Mouse (Mus musculus) testis, postnatal 14 days (tissue): ENCODE measurements around the gene Nrl.

Source experiments
- DNase-seq: peaks from one replicate; pipeline ENCODE4 v3.0.0; 2021; ENCODE audit warnings: low spot score

Gene Nrl

DNA sequence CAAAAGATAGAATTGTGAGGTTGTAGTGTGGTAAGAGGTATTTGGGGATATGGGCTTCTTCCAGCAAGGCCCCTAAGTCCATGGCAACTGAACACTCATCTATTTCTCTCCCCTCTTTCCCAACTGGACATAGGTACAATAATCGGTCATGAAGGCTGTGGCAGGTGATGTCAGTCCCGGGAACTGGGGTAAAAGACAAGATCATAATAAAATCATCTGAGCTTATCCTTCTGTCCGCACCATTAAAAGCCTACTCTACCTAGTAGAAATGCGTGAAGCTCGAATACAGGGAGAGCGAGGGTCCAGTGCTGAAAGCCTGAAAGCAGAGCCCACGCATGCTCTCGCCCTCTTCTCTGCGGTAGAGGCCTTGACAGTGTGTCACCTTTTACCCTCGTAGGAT is 45.2 kb downstream of the Nrl start:
- DNase-seq = no peak

DNA sequence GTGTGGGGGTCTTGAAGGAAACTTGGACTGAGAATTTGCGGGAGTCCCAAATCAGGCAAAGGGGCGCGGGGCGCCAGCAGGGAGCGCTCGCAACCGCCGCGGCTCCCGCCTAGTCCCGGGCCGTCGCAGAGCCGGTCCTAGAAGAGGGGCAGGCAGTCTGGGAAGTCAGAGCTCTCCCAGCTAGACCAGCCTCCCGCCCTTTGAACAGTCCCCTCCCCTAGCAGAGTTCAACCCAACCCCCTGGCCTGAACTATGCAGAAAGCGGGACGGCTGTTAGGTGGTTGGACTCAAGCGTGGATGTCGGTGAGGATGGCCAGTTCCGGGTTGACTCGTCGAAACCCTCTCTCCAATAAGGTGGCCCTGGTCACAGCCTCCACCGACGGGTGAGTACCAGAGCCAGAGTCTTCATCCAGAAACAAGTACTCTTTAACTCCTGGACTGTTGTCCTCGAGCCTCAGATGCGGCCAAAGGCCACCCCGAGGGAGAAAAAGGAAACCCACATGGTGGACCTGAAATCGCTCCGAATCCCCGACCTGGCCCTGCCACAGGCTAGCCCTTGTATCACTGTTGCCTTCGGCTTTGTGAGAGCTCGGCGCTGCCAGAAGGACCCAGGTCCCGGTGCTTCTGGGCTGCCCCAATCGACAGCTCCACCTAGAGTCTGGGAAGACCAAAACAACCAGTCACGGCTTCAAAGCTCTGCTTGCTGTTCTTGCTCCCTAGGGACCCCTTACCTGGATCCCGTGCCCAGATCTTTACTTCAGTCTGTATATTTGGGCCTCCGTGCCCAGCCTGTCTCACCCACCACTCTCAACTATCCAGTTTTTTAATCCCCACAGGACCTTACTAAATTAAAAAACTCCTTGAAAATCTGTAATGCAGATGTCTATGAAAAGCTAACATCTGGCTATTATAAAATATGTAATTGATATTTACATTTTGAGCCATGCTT is 45.9 kb downstream of the Nrl start, which contains the start of gene Dhrs4:
Gene Dhrs4, plus strand, starts transcription at position 108 of the 949 bp plus-strand sequence.
- DNase-seq = peak; percentile 84

DNA sequence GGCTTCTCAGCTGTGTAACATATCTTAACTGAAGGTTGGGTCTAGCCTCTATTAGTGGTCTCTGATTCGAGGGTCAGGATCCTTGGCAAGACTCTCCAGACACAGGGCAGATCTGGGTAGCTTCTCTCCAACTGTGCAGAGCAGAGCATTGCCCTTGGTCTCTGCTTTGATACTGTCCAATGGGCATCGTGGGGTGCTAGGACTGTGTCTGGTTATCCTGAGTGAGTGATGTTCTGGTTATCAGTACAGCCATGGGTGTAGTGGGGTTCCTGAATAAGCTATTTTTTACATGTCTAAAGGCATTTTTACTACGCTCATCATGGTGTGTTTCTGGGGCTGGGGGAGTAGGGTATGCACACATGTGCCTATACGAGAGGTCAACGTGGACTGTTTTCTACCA is 47.0 kb downstream of the Nrl start:
- no peak for DNase-seq

DNA sequence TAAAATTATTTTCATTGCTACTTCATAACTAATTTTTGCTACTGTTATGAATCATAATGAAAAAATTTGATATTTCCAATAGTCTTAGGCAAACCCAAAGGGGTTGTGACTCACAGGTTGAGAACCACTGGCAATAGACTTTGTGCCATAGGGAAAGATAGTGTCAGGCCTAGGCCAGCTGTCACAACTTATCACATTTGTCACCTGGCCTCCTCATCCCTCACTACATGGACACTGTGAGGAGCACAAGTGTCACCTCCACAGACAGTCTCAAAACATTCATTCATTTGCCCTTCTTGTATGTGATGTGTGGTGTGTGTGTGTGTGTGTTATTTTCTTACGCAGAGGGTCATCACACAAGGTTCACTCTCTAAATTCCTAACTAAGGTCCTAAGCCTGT is 47.4 kb downstream of the Nrl start:
- no peak for DNase-seq

DNA sequence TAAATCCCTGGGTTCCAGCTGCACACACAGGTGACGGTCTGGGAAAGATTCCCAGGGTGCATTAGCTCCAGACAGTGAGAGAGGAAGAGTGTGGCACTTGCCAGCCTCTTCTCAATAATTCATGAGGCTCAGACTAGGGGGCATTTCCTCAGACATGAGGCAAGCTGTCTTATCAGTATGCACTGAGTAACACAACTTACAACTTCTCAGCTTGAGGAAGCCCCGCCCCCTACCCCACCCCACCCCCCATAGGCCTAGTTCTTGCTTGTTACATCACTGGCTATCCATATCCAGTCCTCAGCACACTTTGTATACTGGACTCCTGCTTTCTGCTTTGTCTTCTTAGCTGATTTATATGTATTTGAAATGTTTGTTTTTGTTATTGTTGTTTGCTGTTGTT is 49.1 kb downstream of the Nrl start:
- DNase-seq = no peak

DNA sequence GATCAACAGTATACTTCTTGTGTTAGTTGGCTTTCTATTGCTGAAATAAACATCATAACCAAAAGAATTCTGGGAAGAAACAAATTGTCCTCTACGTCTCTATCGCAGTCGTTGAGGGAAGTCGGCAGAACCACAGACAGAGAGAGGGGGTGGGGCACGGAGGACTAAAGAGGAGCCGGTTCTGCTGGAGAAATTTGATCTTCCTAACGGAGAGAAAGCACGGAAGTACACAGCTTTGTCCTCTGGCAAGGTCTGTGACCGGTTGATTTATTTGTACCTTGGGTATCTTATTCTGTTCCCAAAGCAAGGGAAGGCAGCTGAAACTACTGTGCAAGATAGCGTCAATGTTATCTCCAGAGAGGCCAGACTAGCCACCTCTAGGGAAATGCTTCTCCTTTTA is 54.0 kb downstream of the Nrl start:
- DNase-seq = no peak

DNA sequence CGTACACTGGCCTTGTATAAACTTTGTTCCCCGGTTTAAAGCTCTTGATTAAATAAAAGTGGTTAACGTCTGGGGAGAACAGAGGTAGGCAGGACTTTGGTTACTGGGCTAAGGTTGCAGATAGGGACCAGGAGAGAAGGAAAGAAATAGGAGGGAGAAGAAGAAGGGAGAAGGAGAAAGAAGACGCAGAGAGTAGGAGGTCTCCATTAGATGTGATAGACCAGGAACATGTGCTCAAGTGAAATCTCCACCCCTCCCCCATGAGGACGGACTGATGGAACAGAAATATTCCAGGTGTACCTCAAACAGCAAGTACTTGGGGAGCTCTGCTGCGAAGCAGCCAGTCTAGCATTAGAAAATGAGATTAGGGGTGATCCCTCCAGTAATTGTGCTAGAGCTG is 55.0 kb downstream of the Nrl start:
- no peak for DNase-seq

DNA sequence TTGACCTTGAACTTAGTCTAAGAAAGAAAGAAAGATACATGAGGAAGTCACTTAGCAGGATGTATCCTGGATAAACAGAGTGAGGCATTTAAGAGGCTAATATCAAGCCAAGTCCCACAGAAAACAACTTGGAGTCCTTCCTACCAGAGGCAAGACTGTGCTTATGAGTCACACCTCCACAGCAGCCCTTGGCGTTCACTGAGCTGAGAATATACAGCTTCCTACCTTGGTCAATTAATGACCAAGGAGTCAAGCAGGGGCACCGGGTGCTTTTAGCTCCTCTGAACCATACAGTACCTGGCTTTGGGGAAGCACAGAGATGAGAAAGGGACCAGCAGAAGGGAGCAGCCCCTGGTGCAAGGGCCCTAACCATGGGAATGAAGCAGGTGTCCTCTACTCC is 55.7 kb downstream of the Nrl start:
- no peak for DNase-seq
